Mouse (Mus musculus) ES-CJ7 (cell line): ENCODE measurements around the gene Hlcs.
A peak's percentile ranks its signal among the peaks of the same experiment; 100 is the strongest.
"Not testable (repeated sequence)": the region's sequence is repeated elsewhere in the genome, so short reads cannot be mapped to it uniquely, and the experiment has no call there.

ENCODE experiments used
- DNase-seq: peaks from one replicate; pipeline ENCODE4 v3.0.0; 2011; ENCODE audit warnings: low read depth, low spot score

Hlcs gene

DNA sequence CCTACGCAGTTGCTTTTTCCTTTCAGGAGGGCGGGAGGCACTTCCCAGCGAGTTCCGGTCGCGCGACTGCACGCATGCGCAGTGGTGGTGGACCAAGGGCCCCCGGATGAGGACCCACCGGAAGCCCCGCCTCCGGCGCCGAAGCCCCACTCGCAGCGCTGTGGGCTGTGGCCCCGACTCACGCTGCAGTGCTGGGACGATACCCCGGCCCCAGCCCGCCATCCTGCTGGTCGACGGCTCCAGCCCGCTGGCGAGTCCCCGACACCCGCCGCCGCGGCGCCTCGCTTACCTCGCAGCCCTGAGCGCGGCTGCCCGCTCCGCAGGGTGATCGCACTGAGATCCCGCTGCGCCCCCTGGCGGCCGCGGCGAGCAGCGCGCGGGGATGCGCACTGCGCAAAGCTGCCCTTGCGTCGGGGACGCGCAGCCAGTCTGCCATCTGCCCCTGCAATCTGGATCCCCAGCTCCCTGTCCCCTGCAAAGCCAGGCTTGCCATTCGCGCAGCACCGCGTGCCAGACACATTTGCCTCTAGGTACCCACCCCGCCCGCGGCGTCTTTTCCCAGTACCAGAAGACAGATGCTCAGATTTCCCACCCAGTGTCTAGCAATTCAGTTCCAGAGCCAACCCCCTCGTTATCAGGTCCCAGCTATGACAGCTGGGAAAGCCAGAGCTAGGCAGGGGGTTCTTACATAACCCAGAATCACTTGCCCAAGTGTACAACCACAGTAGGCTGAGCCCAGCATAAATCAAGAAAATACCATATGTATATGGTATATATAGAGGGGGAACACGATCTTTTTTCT is at the start of gene Hlcs:
TSS of gene Hlcs (minus strand) at position 343 of the 802 bp plus-strand sequence.
- peak; percentile 96 for DNase-seq

DNA sequence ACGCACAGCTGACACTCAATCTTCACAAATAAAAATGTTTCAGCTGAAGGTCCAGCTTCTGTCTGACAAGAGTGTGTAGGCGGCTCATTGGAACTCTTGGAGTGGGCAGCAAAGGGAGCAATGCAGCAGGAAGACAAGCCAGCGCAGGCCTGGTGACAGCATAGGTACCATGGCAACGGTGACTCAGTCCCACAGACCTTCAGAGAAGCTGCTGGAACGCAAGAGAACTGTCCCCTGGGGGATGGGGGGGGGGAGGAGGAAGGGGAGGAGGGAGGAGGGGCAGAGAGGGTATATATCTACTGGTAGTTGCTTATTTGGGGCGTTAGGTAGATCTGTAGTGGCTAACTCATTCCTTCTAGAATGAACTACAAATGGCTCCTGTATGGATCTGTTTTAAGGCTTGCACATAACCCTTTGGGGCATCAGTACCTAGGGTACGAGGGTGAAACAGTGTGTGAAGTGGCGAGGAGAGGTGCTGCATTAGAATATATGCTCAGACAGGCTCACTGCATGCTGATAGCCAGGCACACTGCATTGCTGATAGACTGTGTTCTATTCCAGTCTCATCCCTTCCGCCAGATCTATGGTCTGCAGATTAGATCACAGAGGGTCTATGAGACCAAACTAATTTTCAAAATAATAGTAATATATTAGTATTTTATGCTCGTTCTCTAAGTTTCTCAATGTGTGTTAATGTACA is 49.0 kb upstream of the Hlcs start:
- DNase-seq, result no peak

DNA sequence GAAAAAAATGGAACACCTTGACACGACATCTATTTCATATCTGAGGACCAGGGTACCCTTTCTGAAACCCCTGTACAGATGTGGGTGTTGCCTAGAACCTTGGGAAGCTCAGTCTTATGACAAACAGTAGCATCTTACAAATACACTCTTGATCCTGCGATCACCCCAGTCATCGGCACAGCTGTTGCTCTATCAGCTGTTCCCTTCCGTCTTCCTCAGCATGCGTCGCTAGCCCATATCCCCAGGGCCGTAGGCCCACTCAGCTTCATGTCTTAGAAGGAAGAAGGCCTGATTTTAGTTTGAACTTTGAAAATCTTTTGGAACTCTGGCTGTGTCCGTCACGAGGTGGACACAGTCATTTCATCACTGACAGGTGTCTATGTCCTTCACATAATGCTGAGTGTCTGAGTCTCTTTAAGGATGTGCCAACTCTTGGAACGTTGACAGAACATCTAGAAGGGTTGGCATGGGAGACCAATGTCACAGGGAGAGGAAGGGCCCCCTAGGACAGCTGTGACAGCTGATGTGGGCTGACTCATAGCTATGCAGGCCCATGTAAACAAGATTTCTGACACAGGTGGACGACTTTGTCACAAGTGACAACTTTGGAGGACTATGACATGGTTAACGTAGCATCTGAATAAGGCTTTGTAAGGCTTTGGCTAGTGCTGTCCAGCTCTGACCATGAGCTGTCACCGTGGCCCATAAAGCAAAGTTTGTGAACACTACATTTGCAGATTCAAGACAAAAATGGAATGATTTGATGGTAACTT is 47.4 kb upstream of the Hlcs start:
- DNase-seq, result no peak

DNA sequence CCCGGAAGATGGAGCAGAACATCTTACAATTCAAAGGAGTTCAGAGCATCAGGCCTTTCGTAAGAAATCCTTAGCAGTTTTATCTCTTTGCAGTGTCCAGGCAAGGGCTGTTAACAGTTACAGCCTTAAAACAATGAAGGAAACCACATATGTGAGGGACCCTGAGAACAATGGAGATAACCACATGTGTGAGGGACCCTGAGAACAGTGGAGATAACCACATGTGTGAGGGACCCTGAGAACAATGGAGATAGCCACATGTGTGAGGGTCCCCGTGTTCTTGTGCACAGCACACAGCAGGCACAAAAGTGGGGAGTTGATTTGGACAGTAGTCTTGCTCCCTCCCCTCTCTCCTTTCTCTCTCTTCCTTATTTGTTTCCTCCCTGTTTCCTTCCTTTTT is 44.7 kb upstream of the Hlcs start:
- DNase-seq, result no peak

DNA sequence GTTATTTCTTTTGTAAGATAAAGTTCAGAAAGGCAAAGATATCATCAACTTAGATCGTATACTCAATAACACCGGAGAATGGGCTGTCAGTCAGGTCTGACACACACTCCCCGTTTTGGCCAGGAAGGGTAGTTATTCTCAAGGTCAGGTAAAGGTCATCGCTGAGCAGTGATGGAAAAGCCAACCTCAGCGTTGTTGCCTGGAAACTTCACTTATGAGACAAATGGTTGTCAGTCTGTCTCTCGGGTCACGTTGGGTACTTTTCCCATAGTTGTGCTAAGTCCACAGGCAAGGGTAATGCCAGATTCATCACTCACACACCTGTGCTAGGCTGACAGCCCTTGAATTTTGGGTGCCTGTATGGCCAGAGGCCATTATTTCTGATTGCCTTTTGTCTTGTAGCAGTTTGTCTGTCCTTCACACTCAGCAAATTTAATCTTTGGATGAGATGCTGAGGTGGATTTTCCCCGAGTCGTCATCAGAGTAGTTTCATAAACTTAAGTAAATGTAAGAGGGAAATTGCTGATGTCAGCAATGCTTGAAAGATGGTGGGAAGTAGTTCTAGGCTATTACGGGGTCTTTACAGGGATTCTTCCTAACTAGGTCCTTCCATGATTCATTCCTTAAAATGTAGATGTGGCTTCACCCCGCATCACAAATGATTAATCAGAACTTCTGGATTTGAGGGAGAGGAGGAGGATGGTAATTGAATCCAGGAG is 43.6 kb upstream of the Hlcs start:
- DNase-seq, result no peak

DNA sequence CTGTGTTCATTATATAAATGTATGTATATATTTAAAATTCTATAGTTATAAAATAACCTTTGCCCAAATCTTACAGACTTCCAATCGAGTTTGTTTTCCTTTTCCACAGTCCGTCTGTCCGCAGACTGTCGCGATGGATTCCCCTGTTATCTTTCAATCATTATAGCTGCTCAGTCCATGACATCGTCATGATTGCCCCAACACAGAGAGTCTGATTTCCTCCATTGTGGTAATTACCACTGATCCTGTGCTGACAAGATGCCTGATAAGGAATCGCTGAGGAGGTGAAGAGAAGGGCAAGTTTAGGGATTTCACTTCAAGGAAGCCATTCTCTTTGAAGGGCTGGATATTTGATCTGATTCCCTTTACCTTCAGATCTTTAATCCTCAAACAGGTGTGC is 42.7 kb upstream of the Hlcs start:
- no peak for DNase-seq

DNA sequence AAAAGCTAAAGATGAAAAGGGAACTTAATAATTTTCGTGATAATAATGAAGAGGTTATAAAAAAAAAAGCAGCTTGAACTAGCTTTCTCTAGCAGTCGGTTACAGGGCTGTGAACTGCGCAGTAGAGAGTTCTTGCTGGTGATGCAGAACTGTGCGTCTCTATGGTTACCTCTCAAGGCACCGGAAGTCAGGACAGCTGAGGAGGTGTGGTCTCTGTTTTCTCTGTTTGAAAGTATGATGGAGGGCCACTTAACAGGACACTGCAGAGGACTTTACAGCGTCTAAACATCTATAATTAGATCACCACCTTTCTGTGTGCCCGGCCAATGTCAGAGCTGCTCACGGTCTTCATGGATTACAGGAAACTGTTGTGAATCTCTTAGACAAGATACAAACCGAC is 41.1 kb upstream of the Hlcs start:
- DNase-seq, result peak; percentile 45

DNA sequence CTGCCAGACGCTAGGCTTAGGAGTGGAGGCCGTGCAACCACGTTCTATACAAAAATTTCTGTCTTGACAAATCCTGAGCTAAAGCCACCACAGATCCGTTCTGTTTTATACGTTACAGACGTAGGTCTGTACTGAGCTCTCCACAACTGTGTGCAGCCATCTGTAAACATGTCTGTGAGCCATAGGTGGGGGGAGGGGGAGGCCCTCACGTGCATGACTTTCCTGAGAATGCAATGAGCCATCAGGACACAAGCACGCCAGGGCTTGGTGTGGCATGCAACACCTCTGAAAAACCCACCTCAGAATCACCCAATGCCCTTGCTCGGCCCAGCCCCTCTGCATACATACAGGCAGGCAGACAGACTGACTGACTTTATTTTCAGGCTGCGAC is 36.9 kb upstream of the Hlcs start:
- DNase-seq, result no peak

DNA sequence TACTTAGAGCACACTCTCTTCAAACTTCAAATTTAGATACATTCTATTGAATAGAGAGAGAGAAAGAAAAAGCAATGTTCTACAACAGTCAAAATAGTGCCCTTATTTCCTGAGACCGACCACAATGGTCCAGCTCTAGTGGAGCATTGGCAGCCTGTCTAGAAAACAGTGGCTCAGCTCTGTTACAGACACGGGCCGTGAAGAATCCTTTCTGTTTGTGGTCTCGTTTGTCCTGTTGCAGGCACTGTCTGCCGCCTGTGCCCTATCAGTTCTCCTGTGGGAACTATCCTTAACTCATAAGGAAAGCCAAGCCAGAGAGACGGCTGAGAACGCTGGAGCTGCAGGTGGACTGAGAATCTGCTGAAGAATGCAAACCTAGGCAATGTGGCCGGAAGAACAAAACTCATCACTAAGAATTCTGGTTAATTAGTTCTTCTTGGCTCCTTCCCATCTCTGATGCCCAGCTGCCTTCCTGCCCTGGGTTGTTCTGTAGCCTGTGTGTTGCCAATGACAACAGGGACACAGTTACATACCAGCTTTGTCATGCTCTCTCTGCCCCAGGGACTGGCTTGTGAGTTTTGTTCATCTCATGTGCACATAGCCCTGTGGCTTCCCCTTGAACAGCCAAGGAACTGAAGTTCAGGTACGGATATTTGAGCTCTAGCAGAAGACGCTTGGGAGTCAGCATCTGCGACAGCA is 36.4 kb upstream of the Hlcs start:
- DNase-seq, result no peak

DNA sequence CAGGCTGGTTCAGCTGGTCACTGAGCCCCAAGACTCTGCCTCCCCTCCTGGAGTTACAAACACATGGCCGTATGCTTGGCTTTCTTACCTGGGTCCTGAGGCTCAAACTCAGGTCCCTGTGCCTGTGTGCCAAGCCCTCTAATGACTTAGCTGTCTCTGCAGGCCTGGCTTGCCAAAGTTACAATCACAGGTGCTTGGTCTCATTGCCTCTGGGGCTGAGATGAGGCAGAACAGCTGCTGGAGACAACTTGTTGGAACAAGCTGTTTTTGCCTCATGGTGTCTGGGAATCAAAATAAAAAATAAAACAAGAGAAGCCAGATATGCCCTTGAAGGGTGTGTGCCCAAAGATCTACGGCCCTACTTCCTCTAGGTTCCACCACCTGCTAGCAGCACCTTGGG is 35.4 kb upstream of the Hlcs start:
- DNase-seq, result no peak

DNA sequence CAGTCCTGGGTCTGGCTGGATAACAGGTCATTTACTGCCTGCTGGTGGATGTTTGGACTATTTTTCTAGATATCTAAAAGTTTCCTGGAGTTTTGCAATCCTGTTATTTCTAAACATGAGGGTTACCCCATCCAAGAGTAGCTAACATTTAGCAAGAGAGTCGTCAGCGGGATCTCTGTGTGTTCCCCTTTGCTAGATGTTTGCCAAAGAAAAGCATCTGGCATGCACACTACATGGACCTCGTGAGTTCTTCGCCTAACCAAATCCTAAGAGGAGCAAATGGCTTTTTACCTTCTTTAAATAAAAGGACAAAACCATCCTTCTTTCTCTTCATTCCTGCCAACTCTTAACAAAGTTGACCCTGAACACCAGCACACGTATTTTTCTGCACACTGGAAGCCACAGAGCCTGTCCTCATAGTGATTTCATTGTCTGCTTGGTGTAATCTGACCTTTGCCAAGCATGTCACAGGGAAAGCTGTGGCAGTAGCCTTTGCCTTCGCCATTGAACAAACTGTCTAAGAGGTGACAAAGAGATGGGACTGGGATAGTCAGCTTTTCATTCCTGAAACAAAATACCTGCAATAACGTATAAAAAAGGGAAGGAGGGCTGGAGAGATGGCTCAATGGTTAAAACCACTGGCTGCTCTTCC is 33.8 kb upstream of the Hlcs start:
- no peak for DNase-seq

DNA sequence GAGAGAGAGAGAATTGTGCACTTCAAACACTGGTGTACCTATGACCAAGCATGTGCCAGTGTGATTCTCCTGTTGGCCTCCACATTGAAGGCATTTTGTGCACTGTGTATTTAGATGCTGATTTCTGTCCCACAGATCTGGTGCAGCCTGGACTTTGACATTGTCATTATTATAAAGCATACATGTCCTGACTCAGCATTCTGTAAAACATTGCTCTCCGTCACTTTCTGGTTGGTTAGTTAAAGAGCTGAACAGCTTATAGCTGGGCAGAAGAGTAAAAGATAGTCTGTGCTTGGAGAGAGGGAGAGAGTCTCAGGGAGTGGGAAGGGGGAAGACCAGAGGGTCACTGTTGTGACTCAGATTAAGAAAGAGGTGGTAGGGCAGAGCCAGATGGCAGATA is 32.4 kb upstream of the Hlcs start:
- DNase-seq, result no peak

DNA sequence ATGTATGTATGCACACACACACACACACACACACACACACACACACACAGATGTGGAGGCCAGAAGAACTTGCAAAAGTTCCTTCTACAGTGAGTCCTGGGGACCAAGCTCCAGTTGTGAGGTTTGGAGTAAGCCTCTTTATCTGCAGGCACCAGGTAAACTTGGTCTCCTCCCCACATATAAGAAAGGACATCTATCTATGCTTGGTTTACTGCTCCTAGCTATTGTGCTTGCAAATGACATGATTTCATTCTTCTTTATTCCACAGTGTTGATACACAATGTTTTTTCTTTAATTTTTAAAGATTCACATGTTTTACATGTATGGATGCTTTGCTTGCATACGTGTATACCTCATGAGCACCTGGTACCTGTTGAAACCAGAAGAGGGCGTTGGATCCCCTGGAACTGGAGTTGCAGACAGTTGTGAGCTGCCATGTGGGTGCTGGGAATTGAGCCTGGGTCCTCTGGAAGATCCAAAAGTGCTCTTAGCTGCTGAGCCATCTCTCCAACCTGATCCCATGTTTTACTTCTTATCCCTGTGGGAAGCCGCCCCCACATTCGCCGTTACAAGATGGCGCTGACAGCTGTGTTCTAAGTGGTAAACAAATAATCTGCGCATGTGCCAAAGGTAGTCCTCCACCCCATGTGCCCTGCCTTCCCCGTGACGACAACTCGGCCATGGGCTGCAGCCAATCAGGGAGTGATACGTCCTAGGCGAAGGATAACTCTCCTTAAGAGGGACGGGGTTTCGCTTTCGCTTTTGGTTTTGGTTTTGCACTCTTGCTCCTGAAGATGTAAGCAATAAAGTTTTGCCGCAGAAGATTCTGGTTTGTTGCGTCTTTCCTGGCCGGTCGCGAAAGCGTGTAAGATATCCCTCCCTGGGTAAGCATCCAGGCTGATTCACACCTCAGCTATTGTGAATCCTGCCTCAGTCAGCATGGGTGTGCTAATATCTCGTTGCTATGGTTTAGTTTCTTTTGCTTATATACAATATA is 26.1 kb upstream of the Hlcs start:
- not testable (repeated sequence) for DNase-seq

DNA sequence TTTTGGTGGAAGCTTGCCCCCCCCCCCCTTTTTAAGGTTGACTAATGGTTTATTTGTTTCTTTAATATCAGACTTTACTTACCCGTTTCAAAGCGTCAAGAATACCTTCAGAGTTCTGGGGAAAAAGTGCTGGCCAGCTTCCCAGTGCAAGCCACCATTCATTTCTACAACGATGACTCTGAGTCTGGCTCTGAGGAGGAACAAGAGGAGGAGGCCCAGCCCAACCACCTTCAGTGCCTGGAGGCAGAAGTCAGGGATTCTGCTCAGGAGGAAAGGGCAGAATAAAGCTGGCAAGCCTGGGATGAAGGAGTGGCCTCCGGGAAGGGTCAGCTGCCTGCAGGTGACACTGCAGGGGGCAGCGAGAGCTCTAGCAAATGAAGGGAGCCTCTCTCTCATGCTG is 22.3 kb upstream of the Hlcs start:
- no peak for DNase-seq

DNA sequence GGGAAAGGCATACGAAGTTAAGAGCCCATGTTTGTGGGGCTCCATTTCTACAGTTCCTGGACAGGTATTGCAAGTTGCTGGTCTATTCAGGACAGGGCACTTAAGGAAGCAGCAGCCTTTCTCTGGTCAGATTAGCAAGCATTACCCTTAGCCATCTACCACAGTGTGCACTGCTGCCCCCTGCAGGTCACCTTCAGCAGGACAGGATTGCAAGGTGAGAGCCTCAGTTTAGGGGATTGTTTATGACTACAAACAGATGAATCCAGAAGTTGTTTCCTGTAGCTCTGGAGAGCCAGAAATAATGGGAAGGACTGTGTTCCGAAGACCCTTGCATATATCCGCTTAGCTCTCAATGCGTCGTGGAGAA is 18.5 kb upstream of the Hlcs start:
- DNase-seq, result peak; percentile 80

DNA sequence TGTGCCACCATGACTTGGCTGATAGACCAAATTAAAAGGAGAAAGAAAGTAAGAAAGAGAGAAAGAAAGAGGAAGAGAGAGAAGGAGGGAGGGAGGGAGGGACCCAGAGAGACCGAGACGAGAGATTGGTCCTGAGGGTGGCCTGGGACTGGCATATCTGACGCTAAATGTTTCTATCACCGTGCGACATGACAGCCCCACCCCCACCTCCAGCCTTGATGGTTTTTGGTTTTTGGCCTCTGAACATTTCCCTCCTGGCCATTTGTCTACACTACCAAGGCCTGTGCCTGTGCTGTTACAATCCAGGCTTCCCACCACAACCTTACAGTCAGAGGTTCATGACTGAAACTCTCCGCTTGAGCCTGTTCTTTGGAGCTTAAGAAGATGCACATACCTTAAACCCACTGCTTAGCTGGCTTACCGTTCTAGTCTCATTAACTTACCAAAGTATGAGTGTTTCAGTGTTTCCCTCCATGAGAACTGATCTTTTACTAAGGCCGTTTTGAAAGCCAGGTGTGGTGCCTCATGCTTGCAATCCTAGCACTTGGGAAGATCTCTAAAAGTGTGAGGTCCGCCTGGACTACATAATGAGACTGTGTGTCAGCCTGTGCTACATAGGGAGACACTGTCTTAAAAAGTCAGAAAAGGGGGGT is 18.0 kb upstream of the Hlcs start:
- DNase-seq, result no peak

DNA sequence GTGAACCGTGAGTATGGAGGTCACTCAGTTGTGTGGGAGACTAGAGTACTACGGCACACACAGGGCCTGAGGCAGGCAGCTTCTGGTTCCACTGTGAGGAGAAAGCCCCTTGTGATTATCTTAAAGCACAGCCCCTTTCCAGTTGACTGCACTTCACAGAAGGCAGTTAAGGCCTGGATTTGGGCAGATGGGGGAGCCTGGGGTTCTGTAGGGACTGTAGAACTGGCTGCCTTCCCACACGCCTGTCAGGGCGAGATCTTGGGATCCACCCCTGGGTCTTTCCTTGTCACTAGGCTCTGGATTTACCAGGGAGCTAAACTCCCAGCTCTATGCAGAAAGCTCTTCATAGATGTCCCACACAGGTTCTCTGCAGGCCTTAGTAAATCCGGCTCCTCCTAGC is 17.1 kb upstream of the Hlcs start:
- DNase-seq, result no peak

DNA sequence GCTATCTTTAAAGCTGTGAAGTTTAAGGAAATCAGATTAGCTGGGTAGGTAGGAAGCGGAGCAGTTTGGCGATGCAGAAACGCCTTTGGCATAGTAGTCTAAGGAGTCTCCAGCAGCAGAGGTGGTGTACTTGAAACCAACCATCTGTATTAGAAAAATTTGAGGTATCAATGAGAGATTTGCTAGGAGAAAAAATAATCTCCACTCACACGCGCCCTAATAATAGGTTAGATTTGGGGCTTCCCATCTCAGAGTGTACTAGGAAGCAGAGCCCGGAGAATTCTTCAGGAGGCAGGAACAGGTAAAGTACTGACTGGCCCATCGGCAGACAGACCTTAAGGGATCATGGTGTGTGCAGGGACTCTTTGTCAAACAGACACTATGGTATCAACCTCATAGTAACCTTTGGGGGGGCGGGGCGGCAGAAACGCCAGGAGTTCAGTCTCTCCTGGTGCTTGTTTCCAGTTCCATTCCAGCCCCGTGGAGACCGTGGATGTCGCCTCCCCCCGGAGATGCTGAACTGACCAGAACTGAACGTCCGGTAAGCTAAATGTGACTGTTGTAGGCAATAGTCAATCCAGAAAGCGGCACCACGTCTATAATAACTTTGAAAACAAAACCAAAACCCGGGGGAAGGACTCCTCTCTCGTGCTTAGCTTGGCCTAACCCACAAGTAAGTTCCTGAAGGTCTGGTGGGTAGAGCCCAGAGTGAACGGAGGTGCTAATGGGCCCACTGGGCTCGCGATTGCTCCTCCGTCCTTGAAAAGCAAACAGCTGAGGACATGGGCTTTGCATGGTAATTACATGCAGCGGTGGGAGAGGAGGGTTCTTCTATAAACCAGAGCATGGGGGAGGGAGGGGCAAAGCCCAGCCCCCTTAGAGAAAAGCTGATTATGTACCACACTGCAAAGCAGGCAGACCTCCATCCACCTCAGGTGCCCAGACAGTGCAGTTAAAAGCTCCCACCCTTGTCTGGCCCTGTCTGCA is 15.8 kb upstream of the Hlcs start:
- no peak for DNase-seq
